Mouse (Mus musculus): ENCODE data around the gene Hrasls5. TPM values are rescaled to one million over a fixed set of nuclear protein-coding genes. Genes with fewer than 3 reads are reported as not detected.

Gene Hrasls5
- total RNA-seq (2014; fragmentation: Nextera tagmentation) = not detected in 2 replicates
- total RNA-seq (2017) = not detected in 2 replicates
- polyA plus RNA-seq (2012) = not detected in 2 replicates

DNA sequence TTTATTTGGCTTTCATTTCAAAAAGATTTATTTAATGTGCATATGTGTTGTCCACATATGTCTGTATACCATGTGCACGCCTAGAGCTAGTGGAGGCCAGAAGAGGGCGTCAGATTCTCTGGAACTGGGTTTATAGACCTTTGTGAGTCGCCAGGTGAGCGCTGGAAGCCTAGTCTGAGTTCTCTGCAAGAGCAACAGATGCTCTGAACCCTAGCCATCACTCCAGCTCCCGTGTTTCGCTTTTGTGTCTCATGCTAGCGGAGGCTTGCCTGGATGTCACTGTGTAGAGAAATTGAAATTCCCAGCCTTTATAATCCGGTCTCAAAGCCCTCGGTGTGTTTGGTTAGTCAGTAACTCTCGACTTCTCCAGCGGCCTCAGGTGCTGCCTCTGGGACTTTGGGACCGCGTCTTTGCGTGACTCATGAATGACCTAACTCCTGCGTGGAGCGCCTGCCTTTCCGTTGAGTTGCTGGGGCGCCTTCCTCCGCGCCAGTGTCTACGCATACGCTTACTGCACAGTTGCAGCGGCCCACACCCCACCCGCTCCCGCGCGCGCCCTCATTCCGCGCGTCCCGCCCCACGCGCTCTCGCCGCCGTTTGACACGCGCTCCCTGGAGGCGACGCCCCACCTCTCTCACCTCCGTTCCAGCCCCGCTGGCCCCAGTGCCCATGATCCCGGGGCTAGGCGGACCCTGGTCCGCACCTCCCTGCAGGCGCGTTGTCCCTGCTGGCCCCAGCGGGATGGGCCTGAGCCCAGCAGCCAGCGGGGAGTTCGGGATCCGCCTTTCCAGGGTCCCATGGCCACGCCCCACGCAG lies at the start of gene Hrasls5:
TSS of gene Hrasls5 (plus strand) at position 600 of the 816 bp plus-strand sequence.
- no peak for ATAC-seq (ENCODE audit: extremely low read depth, insufficient number of reproducible peaks, low FRiP score, poor library complexity, severe bottlenecking)
- H3K27me3 ChIP-seq (ENCODE audit: insufficient read depth, low read length) = peaks cover 10% of the 10 kb centered on the region; the same call in 1 of the 2 replicates
- TF ChIP-seq CTCF (IDR thresholded peaks at IDR 0.05; ENCODE audit: low read depth, low read length) = no peak
- no peak for TF ChIP-seq TAL1 (conservative IDR thresholded peaks at IDR 0.05; ENCODE audit: low read depth, low read length)
- no peak for TF ChIP-seq POLR2AphosphoS5 (IDR thresholded peaks at IDR 0.05; ENCODE audit: insufficient replicate concordance, low read depth, low read length)
- no peak for TF ChIP-seq GATA1 (IDR thresholded peaks at IDR 0.05; ENCODE audit: borderline replicate concordance, low read length)
- no peak for TF ChIP-seq GATA2 (IDR thresholded peaks at IDR 0.05; ENCODE audit: borderline replicate concordance, low read depth, low read length)
- H3K4me1 ChIP-seq (ENCODE audit: insufficient read depth, low read depth, low read length) = no peaks in the 10 kb centered on the region
- H3K4me3 ChIP-seq (ENCODE audit: low read depth, low read length) = no peak within 1 kb of the TSS
- H3K9me3 ChIP-seq (replicated peaks) = no peaks in the 10 kb centered on the region
- DNase-seq (ENCODE audit: low spot score) = no peak
- H3K36me3 ChIP-seq (replicated peaks) = no peaks in the 10 kb centered on the region

DNA sequence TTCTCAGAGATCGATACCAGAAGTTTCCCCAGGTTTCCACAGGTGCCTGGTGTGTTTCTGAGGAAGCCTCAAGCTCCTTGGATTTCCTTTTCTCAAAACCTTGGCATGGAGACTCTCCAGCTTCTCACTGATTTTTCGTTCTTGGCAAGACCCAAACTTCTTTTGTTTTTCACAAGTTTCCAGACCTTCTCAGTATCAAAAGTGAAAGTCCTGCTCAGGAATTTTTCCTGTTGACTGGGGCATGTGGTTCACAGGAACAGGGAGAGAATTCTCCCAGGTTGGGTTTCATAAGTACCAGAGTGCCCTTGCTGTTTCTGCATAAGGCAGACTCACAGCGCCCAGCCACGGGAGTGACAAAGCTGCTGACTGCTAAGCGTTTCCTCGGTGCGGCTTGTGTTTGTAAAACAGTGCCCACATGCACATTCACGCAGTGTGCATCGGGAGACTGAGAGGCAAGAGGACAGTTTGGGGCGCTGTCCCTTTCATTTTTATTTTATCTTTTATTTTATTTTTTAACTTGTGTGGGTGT lies 49.7 kb upstream of the Hrasls5 start:
- Histone ChIP-seq H3K4me1 (ENCODE audit: insufficient read depth, low read depth, low read length) (no peaks in the 10 kb centered on the region), H3K27me3 (ENCODE audit: insufficient read depth, low read length) (peaks cover 16% of the 10 kb centered on the region), H3K9me3 (replicated peaks) (no peaks in the 10 kb centered on the region), H3K36me3 (replicated peaks) (no peaks in the 10 kb centered on the region), H3K4me3 (ENCODE audit: low read depth, low read length) (no peak overlapping the region)
- TF ChIP-seq GATA1 (IDR thresholded peaks at IDR 0.05; ENCODE audit: borderline replicate concordance, low read length) (no peak), POLR2AphosphoS5 (IDR thresholded peaks at IDR 0.05; ENCODE audit: insufficient replicate concordance, low read depth, low read length) (no peak), CTCF (IDR thresholded peaks at IDR 0.05; ENCODE audit: low read depth, low read length) (no peak), TAL1 (conservative IDR thresholded peaks at IDR 0.05; ENCODE audit: low read depth, low read length) (no peak), GATA2 (IDR thresholded peaks at IDR 0.05; ENCODE audit: borderline replicate concordance, low read depth, low read length) (no peak)
- ATAC-seq (ENCODE audit: extremely low read depth, insufficient number of reproducible peaks, low FRiP score, poor library complexity, severe bottlenecking) = no peak
- no peak for DNase-seq (ENCODE audit: low spot score)

DNA sequence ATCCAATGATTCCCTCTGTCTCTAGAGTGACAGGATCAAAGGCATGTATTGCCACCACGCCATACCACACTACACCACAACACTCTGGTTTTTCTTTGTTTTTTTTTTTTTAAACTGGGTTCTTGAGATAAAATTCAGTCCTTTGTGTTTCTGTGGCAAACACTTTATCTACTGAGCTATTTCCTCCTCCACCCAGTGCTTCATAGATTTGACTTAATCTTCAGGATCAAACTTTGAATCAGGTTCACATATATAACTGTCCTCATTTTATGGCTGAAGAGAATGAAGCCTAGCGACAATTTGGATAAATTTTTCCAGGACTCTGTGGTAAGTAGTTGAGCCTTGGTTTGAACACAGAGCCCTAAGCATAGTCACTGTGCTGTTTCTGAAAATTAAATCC lies 48.7 kb upstream of the Hrasls5 start:
- H3K4me1 ChIP-seq (ENCODE audit: insufficient read depth, low read depth, low read length) = no peaks in the 10 kb centered on the region
- no peak for DNase-seq (ENCODE audit: low spot score)
- no peaks in the 10 kb centered on the region for H3K9me3 ChIP-seq (replicated peaks)
- no peak overlapping the region for H3K4me3 ChIP-seq (ENCODE audit: low read depth, low read length)
- TF ChIP-seq GATA2 (IDR thresholded peaks at IDR 0.05; ENCODE audit: borderline replicate concordance, low read depth, low read length) = no peak
- peaks cover 15% of the 10 kb centered on the region for H3K27me3 ChIP-seq (ENCODE audit: insufficient read depth, low read length)
- no peak for ATAC-seq (ENCODE audit: extremely low read depth, insufficient number of reproducible peaks, low FRiP score, poor library complexity, severe bottlenecking)
- no peaks in the 10 kb centered on the region for H3K36me3 ChIP-seq (replicated peaks)

DNA sequence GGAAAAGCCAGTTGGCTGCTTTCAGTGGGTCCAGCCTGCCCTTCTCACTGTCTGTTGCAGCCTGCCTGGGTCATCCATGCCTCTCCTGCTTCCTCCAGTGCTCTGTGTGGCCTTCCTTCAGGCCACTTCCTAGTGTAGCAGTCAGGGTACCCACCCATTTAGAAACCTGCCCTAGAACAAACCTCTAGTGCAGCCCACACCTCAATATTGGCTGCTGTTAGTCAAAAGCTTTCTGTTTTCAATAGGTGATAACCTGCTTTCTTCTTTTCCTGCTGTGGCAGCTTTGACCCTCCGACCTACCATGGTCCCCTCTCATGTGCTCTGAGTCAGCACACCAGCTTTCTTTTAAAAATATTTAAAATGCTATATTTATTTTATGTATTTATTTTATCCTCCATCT lies 47.9 kb upstream of the Hrasls5 start:
- TF ChIP-seq GATA2 (IDR thresholded peaks at IDR 0.05; ENCODE audit: borderline replicate concordance, low read depth, low read length) (no peak), CTCF (IDR thresholded peaks at IDR 0.05; ENCODE audit: low read depth, low read length) (no peak), TAL1 (conservative IDR thresholded peaks at IDR 0.05; ENCODE audit: low read depth, low read length) (no peak), POLR2AphosphoS5 (IDR thresholded peaks at IDR 0.05; ENCODE audit: insufficient replicate concordance, low read depth, low read length) (no peak), GATA1 (IDR thresholded peaks at IDR 0.05; ENCODE audit: borderline replicate concordance, low read length) (no peak)
- H3K36me3 ChIP-seq (replicated peaks) = no peaks in the 10 kb centered on the region
- ATAC-seq (ENCODE audit: extremely low read depth, insufficient number of reproducible peaks, low FRiP score, poor library complexity, severe bottlenecking) (no peak), DNase-seq (ENCODE audit: low spot score) (no peak)
- H3K27me3 ChIP-seq (ENCODE audit: insufficient read depth, low read length) = peaks cover 9% of the 10 kb centered on the region
- H3K4me1 ChIP-seq (ENCODE audit: insufficient read depth, low read depth, low read length) = no peaks in the 10 kb centered on the region
- H3K9me3 ChIP-seq (replicated peaks) = no peaks in the 10 kb centered on the region
- H3K4me3 ChIP-seq (ENCODE audit: low read depth, low read length) = no peak overlapping the region

DNA sequence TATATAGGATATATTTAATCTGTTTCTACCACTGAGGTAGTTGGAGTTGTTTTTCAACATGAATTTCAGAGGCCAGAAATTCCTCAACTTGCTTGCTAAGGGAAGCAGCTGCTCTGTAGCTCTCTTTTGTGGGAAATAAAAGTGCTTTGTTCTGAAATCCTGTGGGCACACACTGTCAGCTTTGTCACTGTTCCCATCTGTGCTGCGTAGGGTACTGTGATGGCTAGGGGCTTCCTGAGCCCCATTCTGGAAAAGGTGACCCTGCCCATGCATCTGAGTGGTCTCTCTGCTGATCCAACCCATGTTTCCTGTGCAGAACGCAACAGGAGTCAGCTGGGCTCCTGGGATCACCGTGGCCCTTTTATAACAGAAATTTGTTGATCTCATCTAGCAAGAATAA lies 45.5 kb upstream of the Hrasls5 start:
- H3K9me3 ChIP-seq (replicated peaks) = no peaks in the 10 kb centered on the region
- peaks cover 3% of the 10 kb centered on the region for H3K27me3 ChIP-seq (ENCODE audit: insufficient read depth, low read length)
- ATAC-seq (ENCODE audit: extremely low read depth, insufficient number of reproducible peaks, low FRiP score, poor library complexity, severe bottlenecking) (no peak), DNase-seq (ENCODE audit: low spot score) (no peak)
- no peaks in the 10 kb centered on the region for H3K36me3 ChIP-seq (replicated peaks)
- no peaks in the 10 kb centered on the region for H3K4me1 ChIP-seq (ENCODE audit: insufficient read depth, low read depth, low read length)
- TF ChIP-seq CTCF (IDR thresholded peaks at IDR 0.05; ENCODE audit: low read depth, low read length) = no peak
- no peak for TF ChIP-seq TAL1 (conservative IDR thresholded peaks at IDR 0.05; ENCODE audit: low read depth, low read length)
- TF ChIP-seq GATA1 (IDR thresholded peaks at IDR 0.05; ENCODE audit: borderline replicate concordance, low read length) = no peak
- no peak for TF ChIP-seq GATA2 (IDR thresholded peaks at IDR 0.05; ENCODE audit: borderline replicate concordance, low read depth, low read length)
- no peak for TF ChIP-seq POLR2AphosphoS5 (IDR thresholded peaks at IDR 0.05; ENCODE audit: insufficient replicate concordance, low read depth, low read length)
- H3K4me3 ChIP-seq (ENCODE audit: low read depth, low read length) = no peak overlapping the region

DNA sequence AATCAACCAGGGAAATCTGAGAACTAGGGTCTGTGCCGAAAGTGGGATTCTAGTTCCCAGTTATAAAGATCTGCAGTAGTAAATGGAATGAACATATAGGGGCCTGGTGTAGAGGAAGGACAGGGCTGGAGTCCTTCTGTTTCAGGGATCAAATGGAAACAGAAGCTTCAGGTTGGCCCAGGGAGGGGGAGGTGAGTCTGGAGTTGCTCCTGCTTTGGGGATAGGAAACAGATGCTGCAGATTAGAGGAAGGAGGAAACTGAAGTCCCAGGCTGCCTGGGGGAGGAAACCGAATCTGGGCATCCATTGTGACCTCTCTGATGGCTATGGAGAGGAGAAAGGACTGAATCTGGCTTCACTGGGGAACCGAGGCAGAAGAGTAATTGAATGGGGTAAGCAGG lies 44.0 kb upstream of the Hrasls5 start:
- TF ChIP-seq POLR2AphosphoS5 (IDR thresholded peaks at IDR 0.05; ENCODE audit: insufficient replicate concordance, low read depth, low read length) (no peak), GATA2 (IDR thresholded peaks at IDR 0.05; ENCODE audit: borderline replicate concordance, low read depth, low read length) (no peak), TAL1 (conservative IDR thresholded peaks at IDR 0.05; ENCODE audit: low read depth, low read length) (no peak), GATA1 (IDR thresholded peaks at IDR 0.05; ENCODE audit: borderline replicate concordance, low read length) (no peak), CTCF (IDR thresholded peaks at IDR 0.05; ENCODE audit: low read depth, low read length) (no peak)
- ATAC-seq (ENCODE audit: extremely low read depth, insufficient number of reproducible peaks, low FRiP score, poor library complexity, severe bottlenecking) = no peak

More for the DNA sequence above, 44.0 kb upstream of the Hrasls5 start:
- H3K36me3 ChIP-seq (replicated peaks) = no peaks in the 10 kb centered on the region
- H3K27me3 ChIP-seq (ENCODE audit: insufficient read depth, low read length) = peaks cover 3% of the 10 kb centered on the region
- no peak overlapping the region for H3K4me3 ChIP-seq (ENCODE audit: low read depth, low read length)
- no peaks in the 10 kb centered on the region for H3K9me3 ChIP-seq (replicated peaks)
- DNase-seq (ENCODE audit: low spot score) = no peak
- no peaks in the 10 kb centered on the region for H3K4me1 ChIP-seq (ENCODE audit: insufficient read depth, low read depth, low read length)

Data from G1E (cell line).